Mouse (Mus musculus) midbrain, embryonic 16.5 days (tissue): ENCODE measurements around the gene Sod3. TPM values are rescaled to one million over a fixed set of nuclear protein-coding genes. Genes with fewer than 3 reads are reported as not detected.
A peak's percentile ranks its signal among the peaks of the same experiment; 100 is the strongest.

Experiments
- ATAC-seq: fragments of 200-750 bp; cut with Nextera tagmentation; 2 replicates; pipeline ENCODE4 v1.8.0; 2017; ENCODE audit warnings: moderate TSS enrichment
- H3K27ac ChIP-seq: fragments of 300-500 bp; sonication (generic); 2 replicates; pipeline ENCODE4 v1.5.1; 2014; ENCODE audit warnings: mild to moderate bottlenecking, low read length, mixed read lengths
- H3K27me3 ChIP-seq: fragments of 300-500 bp; sonication (generic); 2 replicates; pipeline ENCODE4 v1.6.1; 2014; ENCODE audit warnings: low read depth, low read length, mixed read lengths; ENCODE audit not compliant: control insufficient read depth, insufficient read depth
- H3K36me3 ChIP-seq: fragments of 300-500 bp; sonication (generic); 2 replicates; pipeline ENCODE4 v1.6.1; 2014; ENCODE audit warnings: mild to moderate bottlenecking, low read length, moderate library complexity, mixed read lengths; ENCODE audit not compliant: control insufficient read depth, insufficient read depth
- H3K4me1 ChIP-seq: fragments of 300-500 bp; sonication (generic); 2 replicates; pipeline ENCODE4 v1.6.1; 2014; ENCODE audit warnings: mild to moderate bottlenecking, low read length, mixed read lengths; ENCODE audit not compliant: control insufficient read depth, insufficient read depth
- H3K4me2 ChIP-seq: fragments of 300-500 bp; sonication (generic); 2 replicates; pipeline ENCODE4 v1.6.1; 2014; ENCODE audit warnings: mild to moderate bottlenecking, low read length, mixed read lengths
- H3K4me3 ChIP-seq: fragments of 300-500 bp; sonication (generic); 2 replicates; pipeline ENCODE4 v1.5.1; 2014; ENCODE audit warnings: low read depth, mild to moderate bottlenecking, low read length, moderate library complexity, mixed read lengths
- H3K9ac ChIP-seq: fragments of 300-500 bp; sonication (generic); 2 replicates; pipeline ENCODE4 v1.6.1; 2014; ENCODE audit warnings: low read depth, low read length, mixed read lengths
- H3K9me3 ChIP-seq: fragments of 300-500 bp; sonication (generic); replicated peaks from 2 replicates; pipeline ENCODE4 v1.6.1; 2014; ENCODE audit warnings: mild to moderate bottlenecking, low read length, mixed read lengths; ENCODE audit not compliant: control insufficient read depth, poor library complexity, severe bottlenecking
- WGBS: fragments of 180-500 bp; shearing (Covaris S2); extraction: QIAGEN DNeasy Blood & Tissue Kit; methylation state at CpG from one replicate; pipeline ENCODE4 v1.1.7; 2014; 5-methylcytosine and 5-hydroxymethylcytosine counted together
- polyA plus RNA-seq: library from polyadenylated mRNA; unstranded; fragments of >200 nt; fragmentation: Nextera tagmentation; extraction: Ambion mirVana; gene quantifications from 2 replicates; pipeline ENCODE4 v1.2.1, GENCODE M21; 2015

Gene Sod3
- polyA plus RNA-seq = 1.8 and 2.8 TPM in 2 replicates

- 0 out of 2 replicates have a peak, but pooled peaks have one; percentile 11 for ATAC-seq
- no peak within 1 kb of the TSS for H3K9ac ChIP-seq
- no peaks in the 10 kb centered on the region for H3K36me3 ChIP-seq
- WGBS = 23% methylated on average over 11 of the region's 11 CpGs
- H3K4me2 ChIP-seq = no peak within 1 kb of the TSS
- no peaks in the 10 kb centered on the region for H3K27me3 ChIP-seq
- H3K27ac ChIP-seq = no peak within 1 kb of the TSS
- no peaks in the 10 kb centered on the region for H3K9me3 ChIP-seq
- H3K4me3 ChIP-seq = no peak within 1 kb of the TSS
- H3K4me1 ChIP-seq = peaks cover 6% of the 10 kb centered on the region; the same call in 1 of the 2 replicates
Measured at GRCm38 (mm10) chr5:52363468-52364150, at the start of gene Sod3. TSS of gene Sod3 (plus strand) at chr5:52363791.

- Histone ChIP-seq H3K36me3 (no peaks in the 10 kb centered on the region), H3K9me3 (no peaks in the 10 kb centered on the region), H3K4me2 (no peak overlapping the region), H3K4me3 (no peak overlapping the region), H3K9ac (no peak overlapping the region), H3K27ac (no peak overlapping the region), H3K4me1 (no peaks in the 10 kb centered on the region), H3K27me3 (no peaks in the 10 kb centered on the region)
- ATAC-seq = no peak
- 86% methylated on average over 7 of the region's 7 CpGs for WGBS
Measured at GRCm38 (mm10) chr5:52316926-52317325, 46.7 kb upstream of the Sod3 start.

- no peak for ATAC-seq
- H3K9me3 ChIP-seq = no peaks in the 10 kb centered on the region
- no peaks in the 10 kb centered on the region for H3K36me3 ChIP-seq
- 80% methylated on average over 8 of the region's 8 CpGs for WGBS
- no peaks in the 10 kb centered on the region for H3K4me1 ChIP-seq
- H3K4me3 ChIP-seq = no peak overlapping the region
- H3K27ac ChIP-seq = no peak overlapping the region
- no peak overlapping the region for H3K9ac ChIP-seq
- H3K27me3 ChIP-seq = no peaks in the 10 kb centered on the region
- H3K4me2 ChIP-seq = no peak overlapping the region
Measured at GRCm38 (mm10) chr5:52319499-52319898, 44.1 kb upstream of the Sod3 start.

GRCm38 (mm10) chr5:52332120-52332519 is 31.5 kb upstream of the Sod3 start:
- no peaks in the 10 kb centered on the region for H3K9me3 ChIP-seq
- ATAC-seq = peak; percentile 54; the same call in 1 of the 2 replicates
- H3K4me2 ChIP-seq = no peak overlapping the region
- H3K4me3 ChIP-seq = no peak overlapping the region
- no peaks in the 10 kb centered on the region for H3K36me3 ChIP-seq
- WGBS = 12% methylated on average over 8 of the region's 8 CpGs
- H3K4me1 ChIP-seq = no peaks in the 10 kb centered on the region
- no peak overlapping the region for H3K9ac ChIP-seq
- H3K27me3 ChIP-seq = no peaks in the 10 kb centered on the region
- no peak overlapping the region for H3K27ac ChIP-seq

GRCm38 (mm10) chr5:52335590-52335989 is 28.0 kb upstream of the Sod3 start:
- no peak overlapping the region for H3K27ac ChIP-seq
- 83% methylated on average over 3 of the region's 3 CpGs for WGBS
- no peak overlapping the region for H3K9ac ChIP-seq
- H3K27me3 ChIP-seq = no peaks in the 10 kb centered on the region
- H3K9me3 ChIP-seq = no peaks in the 10 kb centered on the region
- H3K4me1 ChIP-seq = no peaks in the 10 kb centered on the region
- H3K4me2 ChIP-seq = no peak overlapping the region
- H3K4me3 ChIP-seq = no peak overlapping the region
- no peaks in the 10 kb centered on the region for H3K36me3 ChIP-seq
- ATAC-seq = no peak

GRCm38 (mm10) chr5:52339134-52339533 is 24.5 kb upstream of the Sod3 start:
- no peak for ATAC-seq

GRCm38 (mm10) chr5:52346890-52347289 is 16.7 kb upstream of the Sod3 start:
- no peaks in the 10 kb centered on the region for H3K27me3 ChIP-seq
- H3K27ac ChIP-seq = no peak overlapping the region
- H3K36me3 ChIP-seq = no peaks in the 10 kb centered on the region
- no peak overlapping the region for H3K4me3 ChIP-seq
- ATAC-seq = no peak
- no peak overlapping the region for H3K4me2 ChIP-seq
- H3K9me3 ChIP-seq = no peaks in the 10 kb centered on the region
- H3K4me1 ChIP-seq = no peaks in the 10 kb centered on the region
- no peak overlapping the region for H3K9ac ChIP-seq
- 81% methylated on average over 2 of the region's 2 CpGs for WGBS

More at GRCm38 (mm10) chr5:52339134-52339533, 24.5 kb upstream of the Sod3 start:
- no peaks in the 10 kb centered on the region for H3K4me1 ChIP-seq
- no peak overlapping the region for H3K27ac ChIP-seq
- no peaks in the 10 kb centered on the region for H3K9me3 ChIP-seq
- H3K4me3 ChIP-seq = no peak overlapping the region
- H3K27me3 ChIP-seq = no peaks in the 10 kb centered on the region
- 95% methylated on average over 2 of the region's 2 CpGs for WGBS
- no peak overlapping the region for H3K9ac ChIP-seq
- no peaks in the 10 kb centered on the region for H3K36me3 ChIP-seq
- no peak overlapping the region for H3K4me2 ChIP-seq

GRCm38 (mm10) chr5:52350451-52350850 is 13.1 kb upstream of the Sod3 start:
- WGBS = 88% methylated on average over 2 of the region's 2 CpGs
- no peaks in the 10 kb centered on the region for H3K36me3 ChIP-seq
- H3K27ac ChIP-seq = no peak overlapping the region
- no peak for ATAC-seq
- H3K9me3 ChIP-seq = no peaks in the 10 kb centered on the region
- H3K4me1 ChIP-seq = no peaks in the 10 kb centered on the region
- H3K9ac ChIP-seq = no peak overlapping the region
- H3K4me3 ChIP-seq = no peak overlapping the region
- H3K4me2 ChIP-seq = no peak overlapping the region
- H3K27me3 ChIP-seq = no peaks in the 10 kb centered on the region

- no peaks in the 10 kb centered on the region for H3K9me3 ChIP-seq
- H3K27me3 ChIP-seq = no peaks in the 10 kb centered on the region
- H3K9ac ChIP-seq = no peak overlapping the region
- ATAC-seq = no peak
- no peaks in the 10 kb centered on the region for H3K4me1 ChIP-seq
- 94% methylated on average over 2 of the region's 2 CpGs for WGBS
- H3K27ac ChIP-seq = no peak overlapping the region
- no peak overlapping the region for H3K4me2 ChIP-seq
- H3K4me3 ChIP-seq = no peak overlapping the region
- H3K36me3 ChIP-seq = no peaks in the 10 kb centered on the region
Measured at GRCm38 (mm10) chr5:52351561-52351960, 12.0 kb upstream of the Sod3 start.
